Mouse (Mus musculus): ENCODE data around the gene Rinl. TPM values are rescaled to one million over a fixed set of nuclear protein-coding genes. Genes with fewer than 3 reads are reported as not detected.

Gene Rinl
- total RNA-seq, 2 experiments from 2014 or later: 47.6 to 53.9 TPM

Other genes with a start within 250 kb of the Rinl start
- gene Sycn, start 248.1 kb upstream of the Rinl start, total RNA-seq (2015): not detected in 2 replicates
- not detected in 2 replicates for gene Sycn, start 248.1 kb upstream of the Rinl start, total RNA-seq (2017)
- gene Nccrp1, start 241.7 kb upstream of the Rinl start, total RNA-seq (2015): not detected in 2 replicates
- gene Nccrp1, start 241.7 kb upstream of the Rinl start, total RNA-seq (2017): not detected in 2 replicates
- 20.7 TPM in 2 replicates for gene Samd4b, start 190.8 kb upstream of the Rinl start, total RNA-seq (2015)
- 2.7 and 4.3 TPM in 2 replicates for gene Samd4b, start 190.8 kb upstream of the Rinl start, total RNA-seq (2017)
- 5.6 and 6.4 TPM in 2 replicates for gene Pak4, start 190.8 kb upstream of the Rinl start, total RNA-seq (2015)
- gene Pak4, start 190.8 kb upstream of the Rinl start, total RNA-seq (2017): 3.3 and 3.9 TPM in 2 replicates
- gene Acp7, start 157.6 kb upstream of the Rinl start, total RNA-seq (2015): not detected in 2 replicates
- not detected in 2 replicates for gene Acp7, start 157.6 kb upstream of the Rinl start, total RNA-seq (2017)
- 1.1 and 1.4 TPM in 2 replicates for gene Fbxo27, start 96.1 kb upstream of the Rinl start, total RNA-seq (2015)
- 0.24 and 0.75 TPM in 2 replicates for gene Fbxo27, start 96.1 kb upstream of the Rinl start, total RNA-seq (2017)
- gene Fbxo17, start 72.2 kb upstream of the Rinl start, total RNA-seq (2015): 1.6 and 2.2 TPM in 2 replicates
- gene Fbxo17, start 72.2 kb upstream of the Rinl start, total RNA-seq (2017): 1.7 and 4.1 TPM in 2 replicates
- 104 and 122 TPM in 2 replicates for gene Mrps12, start 47.1 kb upstream of the Rinl start, total RNA-seq (2015)
- 44.1 and 59.1 TPM in 2 replicates for gene Mrps12, start 47.1 kb upstream of the Rinl start, total RNA-seq (2017)
- gene Sars2, start 47.0 kb upstream of the Rinl start, total RNA-seq (2015): 8.1 and 8.8 TPM in 2 replicates
- gene Sars2, start 47.0 kb upstream of the Rinl start, total RNA-seq (2017): 13.5 and 15.7 TPM in 2 replicates
- gene Ccer2, start 32.8 kb upstream of the Rinl start, total RNA-seq (2015): not detected in 2 replicates
- not detected in 2 replicates for gene Ccer2, start 32.8 kb upstream of the Rinl start, total RNA-seq (2017)
- 41.4 and 47.5 TPM in 2 replicates for gene Sirt2, start 22.2 kb upstream of the Rinl start, total RNA-seq (2015)
- 19.2 and 21.1 TPM in 2 replicates for gene Sirt2, start 22.2 kb upstream of the Rinl start, total RNA-seq (2017)
- gene Nfkbib, start 21.5 kb upstream of the Rinl start, total RNA-seq (2015): 14.7 and 18.4 TPM in 2 replicates
- gene Nfkbib, start 21.5 kb upstream of the Rinl start, total RNA-seq (2017): 12.3 and 15.7 TPM in 2 replicates
- 419 and 433 TPM in 2 replicates for gene Hnrnpl, start 19.6 kb downstream of the Rinl start, total RNA-seq (2015)
- gene Hnrnpl, start 19.6 kb downstream of the Rinl start, total RNA-seq (2017): 342 and 343 TPM in 2 replicates
- gene Ech1, start 36.2 kb downstream of the Rinl start, total RNA-seq (2015): 139 and 180 TPM in 2 replicates
- gene Ech1, start 36.2 kb downstream of the Rinl start, total RNA-seq (2017): 93.3 and 110 TPM in 2 replicates
- 16.1 and 22.9 TPM in 2 replicates for gene Lgals4, start 44.9 kb downstream of the Rinl start, total RNA-seq (2015)
- gene Lgals4, start 44.9 kb downstream of the Rinl start, total RNA-seq (2017): 4.3 and 7.0 TPM in 2 replicates
- gene Lgals7, start 74.9 kb downstream of the Rinl start, total RNA-seq (2015): 0.52 TPM in 1 of 2 replicates, not detected in the other
- not detected in 2 replicates for gene Lgals7, start 74.9 kb downstream of the Rinl start, total RNA-seq (2017)
- gene Capn12, start 92.5 kb downstream of the Rinl start, total RNA-seq (2015): not detected in 2 replicates
- 0.24 TPM in 1 of 2 replicates, not detected in the other for gene Capn12, start 92.5 kb downstream of the Rinl start, total RNA-seq (2017)
- gene Actn4, start 173.4 kb downstream of the Rinl start, total RNA-seq (2015): 86.4 and 87.2 TPM in 2 replicates
- 47.1 and 49.5 TPM in 2 replicates for gene Actn4, start 173.4 kb downstream of the Rinl start, total RNA-seq (2017)
- 248 and 305 TPM in 2 replicates for gene Eif3k, start 192.9 kb downstream of the Rinl start, total RNA-seq (2015)
- gene Eif3k, start 192.9 kb downstream of the Rinl start, total RNA-seq (2017): 384 and 406 TPM in 2 replicates
- gene Map4k1, start 193.1 kb downstream of the Rinl start, total RNA-seq (2015): 38.5 and 49.8 TPM in 2 replicates
- 62.8 and 65.6 TPM in 2 replicates for gene Map4k1, start 193.1 kb downstream of the Rinl start, total RNA-seq (2017)